Mouse (Mus musculus): ENCODE measurements around the gene Pgm5.
"Not testable (repeated sequence)": the region's sequence is repeated elsewhere in the genome, so short reads cannot be mapped to it uniquely, and the experiment has no call there.

The Pgm5 gene

GRCm38 (mm10) chr19:24861612-24862451 is at the start of gene Pgm5:
Gene Pgm5, minus strand, starts transcription at chr19:24861855.
- no peak for DNase-seq (ENCODE audit: low spot score in 2 of 2)

- no peak for DNase-seq (ENCODE audit: low spot score in 2 of 2)
Measured at GRCm38 (mm10) chr19:24908385-24909155, 46.9 kb upstream of the Pgm5 start.

GRCm38 (mm10) chr19:24907655-24908054 is 46.0 kb upstream of the Pgm5 start:
- DNase-seq (ENCODE audit: low spot score in 2 of 2) = no peak

DNA sequence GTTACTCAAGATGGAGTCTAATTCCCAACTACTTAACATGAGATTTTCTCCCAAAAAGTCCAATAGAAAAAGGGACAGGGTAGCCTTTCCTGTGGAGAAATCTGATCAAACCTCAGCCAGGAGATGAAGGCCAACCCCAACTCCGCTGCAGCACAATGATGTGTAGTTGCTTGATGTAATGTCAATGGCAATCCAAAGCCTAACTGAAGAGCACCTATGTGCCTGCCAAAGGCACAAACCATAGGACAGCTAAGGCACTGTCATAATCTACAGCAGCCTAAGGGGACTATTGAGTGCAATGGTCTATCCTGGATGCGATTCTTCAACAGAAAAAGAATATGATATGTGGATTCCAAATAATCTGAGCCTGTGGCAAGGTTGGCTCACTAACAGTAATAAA is 41.2 kb upstream of the Pgm5 start:
- DNase-seq (ENCODE audit: low spot score in 2 of 2) = no peak

DNA sequence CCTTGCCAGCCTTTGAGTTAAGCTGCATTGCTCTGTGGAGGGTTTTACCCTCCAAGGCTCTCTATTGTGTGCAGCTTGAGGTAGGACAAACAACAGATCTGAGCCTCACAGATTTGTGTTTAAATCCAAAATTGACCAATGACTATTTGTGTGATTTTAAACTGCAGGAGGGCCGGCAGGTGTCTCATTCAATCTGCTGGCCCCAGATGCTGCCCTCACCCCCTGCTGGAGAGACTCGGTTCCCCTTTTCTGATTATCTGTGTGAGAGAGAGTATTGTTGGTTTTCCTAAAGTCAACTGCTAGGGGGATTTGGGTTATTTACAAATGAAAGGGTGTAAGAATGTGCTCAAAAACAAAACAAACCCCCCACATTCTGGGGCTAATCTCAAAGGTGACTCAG is 40.6 kb upstream of the Pgm5 start:
- no peak for DNase-seq (ENCODE audit: low spot score in 2 of 2)

- no peak for DNase-seq (ENCODE audit: low spot score in 2 of 2)
Measured at GRCm38 (mm10) chr19:24901666-24902065, 40.0 kb upstream of the Pgm5 start.

- no peak for DNase-seq (ENCODE audit: low spot score in 2 of 2)
Measured at GRCm38 (mm10) chr19:24900581-24901220, 39.0 kb upstream of the Pgm5 start, which contains the start of gene Foxd4. Gene Foxd4, minus strand, starts transcription at chr19:24901197.

DNA sequence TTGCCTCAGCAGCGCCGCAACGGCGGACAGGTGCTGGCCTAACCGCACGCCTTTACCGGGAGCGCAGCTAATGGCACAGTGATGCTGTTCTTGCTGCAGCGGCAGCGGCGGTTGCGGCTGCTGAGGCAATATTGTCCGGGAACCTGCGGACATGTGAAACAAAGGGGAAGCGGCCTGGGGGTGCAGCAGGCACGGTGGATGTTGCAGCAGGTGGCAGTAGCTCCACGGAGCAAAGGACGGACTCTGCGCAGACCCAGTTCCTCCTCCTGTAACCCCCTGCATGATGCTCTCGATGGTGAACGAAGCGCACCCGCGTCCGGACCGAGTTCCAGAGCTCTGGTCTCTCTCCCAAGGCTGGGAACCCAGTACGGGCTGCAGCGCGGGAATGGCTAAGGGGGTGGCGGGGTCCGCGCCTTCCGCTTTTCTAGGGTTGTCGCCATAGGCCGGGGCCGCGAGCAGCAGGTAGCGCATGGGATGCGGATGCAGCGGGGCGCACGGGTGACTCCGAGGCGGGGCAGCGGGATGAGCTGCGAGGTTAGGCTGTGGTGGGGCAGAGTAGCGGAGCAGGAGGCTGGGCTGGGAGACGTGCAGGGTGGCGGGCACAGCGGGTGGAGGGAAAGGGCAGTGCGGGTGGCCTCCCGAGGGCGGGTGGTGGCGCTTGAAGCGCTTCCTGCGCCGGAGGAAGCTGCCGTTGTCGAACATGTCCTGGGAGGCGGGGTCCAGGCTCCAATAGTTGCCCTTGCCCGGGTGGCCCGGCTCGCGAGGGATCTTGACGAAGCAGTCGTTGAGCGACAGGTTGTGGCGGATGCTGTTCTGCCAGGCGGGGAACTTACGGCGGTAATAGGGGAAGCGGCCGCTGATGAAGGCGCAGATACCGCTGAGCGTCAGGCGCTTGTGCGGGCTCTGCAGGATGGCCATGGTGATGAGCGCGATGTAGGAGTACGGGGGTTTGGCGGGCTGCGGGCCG is 38.2 kb upstream of the Pgm5 start:
- no peak for DNase-seq (ENCODE audit: low spot score in 2 of 2)

DNA sequence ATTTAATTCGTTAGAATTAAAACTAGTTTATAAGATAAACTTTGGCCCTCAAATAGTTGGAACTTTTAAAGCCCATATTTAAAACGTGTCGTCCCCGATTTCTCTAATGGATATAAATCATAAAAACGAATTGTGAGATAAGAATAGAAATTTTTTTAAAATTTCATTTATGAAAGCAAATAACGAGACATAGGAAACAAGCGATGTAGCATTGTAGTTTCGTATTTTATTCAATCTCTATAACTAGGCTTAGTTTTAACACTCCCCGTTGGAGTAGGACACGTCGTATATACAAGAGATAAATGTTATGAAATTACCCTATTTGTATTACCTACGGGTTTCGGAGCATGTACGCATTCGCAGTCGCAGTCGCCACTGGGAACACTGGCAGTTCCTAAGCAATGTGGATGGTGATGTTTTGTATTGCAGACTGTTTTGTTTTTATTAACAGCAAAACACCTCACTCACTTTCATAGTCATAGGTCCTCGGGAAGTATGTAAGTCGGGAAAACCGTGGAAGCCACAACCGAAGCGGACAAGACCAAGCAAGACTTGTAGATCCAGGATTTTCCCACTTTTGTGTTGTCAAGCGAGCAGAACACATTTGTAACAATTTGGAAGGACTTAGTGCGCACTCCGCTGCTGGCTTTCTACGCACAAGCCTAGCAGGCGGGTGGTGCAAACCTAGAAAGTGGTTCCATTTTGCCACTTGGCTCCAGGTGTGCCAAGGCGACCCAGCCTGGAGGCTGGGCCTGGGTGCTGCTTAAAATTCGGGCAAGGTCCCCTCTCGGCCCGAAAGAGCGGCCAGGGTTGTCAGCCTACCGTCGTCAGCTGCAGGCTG is 37.3 kb upstream of the Pgm5 start:
- DNase-seq (ENCODE audit: low spot score in 2 of 2) = no peak

DNA sequence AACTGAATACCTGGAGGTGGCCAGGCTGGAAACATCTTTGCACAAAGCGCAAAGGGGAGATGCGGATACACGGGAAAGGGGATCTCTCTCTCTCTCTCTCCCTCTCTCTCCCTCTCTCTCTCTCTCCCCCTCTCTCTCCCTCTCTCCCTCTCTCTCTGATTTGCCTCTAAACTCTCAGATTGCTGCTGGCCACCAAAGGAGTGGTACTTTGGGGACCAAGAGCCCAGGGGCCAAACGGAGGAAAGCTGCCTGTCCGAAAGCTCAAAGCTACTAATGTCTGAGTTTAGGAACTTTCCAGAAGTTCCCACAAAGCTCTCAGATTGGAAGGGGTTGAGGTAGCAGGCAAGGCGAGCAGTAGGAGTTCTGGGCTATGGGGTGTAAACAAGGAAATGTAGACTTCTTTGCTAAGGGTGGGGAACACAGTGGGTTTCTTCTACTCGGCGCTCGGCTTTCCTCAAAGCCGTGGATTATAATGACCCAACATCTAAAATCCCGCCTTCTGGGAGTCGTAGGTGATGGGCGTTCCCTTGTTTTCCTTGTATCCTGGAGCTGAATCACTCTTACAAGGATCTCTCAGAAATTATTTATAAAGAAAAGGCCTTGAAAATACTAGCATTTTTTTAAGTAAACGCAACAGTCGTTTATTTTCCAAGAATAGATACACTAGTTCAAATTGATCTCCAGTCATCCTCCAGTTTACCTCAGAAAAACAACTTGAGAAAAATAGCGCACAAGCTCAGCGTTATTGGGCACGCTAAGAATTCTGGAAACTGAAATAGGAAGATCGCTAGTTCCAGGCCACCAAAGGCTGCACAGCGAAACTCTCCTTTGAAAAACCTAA is 36.5 kb upstream of the Pgm5 start:
- DNase-seq (ENCODE audit: low spot score in 2 of 2) = no peak

- peak in 1 of 2 experiments; percentile 28 for DNase-seq (ENCODE audit: low spot score in 2 of 2)
Measured at GRCm38 (mm10) chr19:24897006-24897895, 35.6 kb upstream of the Pgm5 start.

DNA sequence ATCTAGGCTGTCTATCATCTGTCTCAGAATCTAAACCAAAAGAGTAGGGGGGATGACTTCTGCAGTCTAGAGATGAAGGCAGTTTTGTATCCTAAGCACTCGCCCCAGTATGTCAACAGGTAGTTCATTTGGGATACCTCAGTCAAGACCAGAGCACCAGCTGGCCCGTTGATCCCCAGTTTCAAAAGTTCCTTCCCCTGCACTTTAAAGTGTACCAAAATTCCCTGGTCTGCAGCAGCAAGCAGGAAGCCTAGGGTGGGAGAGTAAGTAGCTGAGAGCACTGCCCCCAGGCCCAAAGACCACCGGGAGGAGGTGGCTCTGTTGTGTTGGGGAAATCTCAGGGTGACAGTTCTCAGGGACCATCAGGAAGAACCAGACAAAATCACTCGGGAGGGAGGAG is 34.9 kb upstream of the Pgm5 start:
- DNase-seq (ENCODE audit: low spot score in 2 of 2) = no peak

GRCm38 (mm10) chr19:24886888-24887287 is 25.2 kb upstream of the Pgm5 start:
- no peak for DNase-seq (ENCODE audit: low spot score in 2 of 2)

GRCm38 (mm10) chr19:24885504-24885903 is 23.8 kb upstream of the Pgm5 start:
- DNase-seq (ENCODE audit: low spot score in 2 of 2) = peak; percentile 50 to 61

- DNase-seq (ENCODE audit: low spot score in 2 of 2) = no peak
Measured at GRCm38 (mm10) chr19:24881237-24881636, 19.6 kb upstream of the Pgm5 start.

DNA sequence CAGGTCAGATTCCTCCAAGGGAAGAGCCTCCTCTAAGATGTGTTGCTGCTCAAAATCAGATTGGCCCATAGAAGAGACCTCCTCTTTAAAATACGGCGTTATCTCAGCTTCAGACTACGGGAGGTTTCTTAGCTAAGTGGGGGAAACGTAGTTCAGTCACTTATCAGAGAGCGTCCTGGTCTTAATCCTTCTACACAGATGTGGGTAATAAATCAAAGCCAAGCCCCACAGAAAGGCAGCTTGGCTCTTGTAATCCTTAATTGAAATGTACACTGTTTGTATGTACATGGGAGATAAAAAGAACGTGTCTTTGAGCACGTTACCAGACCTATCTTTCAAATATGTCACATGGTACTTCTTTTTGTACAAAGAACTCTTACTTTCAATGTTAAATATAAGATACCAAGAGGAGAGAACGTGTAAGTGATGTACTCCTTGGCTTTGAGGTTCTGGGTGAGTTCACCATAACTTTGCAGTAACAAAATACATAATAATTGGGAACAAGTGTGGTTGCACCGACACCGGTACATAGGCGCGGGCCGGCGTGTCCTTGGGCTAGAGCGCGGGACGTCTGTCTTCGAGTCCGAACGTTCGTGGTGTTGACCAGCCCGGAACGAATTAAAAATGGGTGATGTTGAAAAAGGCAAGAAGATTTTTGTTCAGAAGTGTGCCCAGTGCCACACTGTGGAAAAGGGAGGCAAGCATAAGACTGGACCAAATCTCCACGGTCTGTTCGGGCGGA is 13.6 kb upstream of the Pgm5 start, which contains the start of gene Gm10053:
Gene Gm10053, plus strand, starts transcription at position 558 of the 742 bp plus-strand sequence.
- not testable (repeated sequence) for DNase-seq (ENCODE audit: low spot score in 2 of 2)

- no peak for DNase-seq (ENCODE audit: low spot score in 2 of 2)
Measured at GRCm38 (mm10) chr19:24873873-24874272, 12.2 kb upstream of the Pgm5 start.

Data from right cerebral cortex, postnatal 10 days (tissue).